Mouse (Mus musculus): Measurements from ENCODE around the gene Sesn3. TPM values are rescaled to one million over a fixed set of nuclear protein-coding genes. Genes with fewer than 3 reads are reported as not detected.

Gene Sesn3
- polyA plus RNA-seq, 1 experiment from 2014 or later: 19.7 TPM

Other genes starting within 250 kb of the Sesn3 start
- gene Endod1, start 106.4 kb downstream of the Sesn3 start, polyA plus RNA-seq (2016; fragmentation: Nextera tagmentation; extraction: Ambion mirVana): 9.6 and 11.7 TPM in 2 replicates
- gene Kdm4d, start 225.4 kb downstream of the Sesn3 start, polyA plus RNA-seq (2016; fragmentation: Nextera tagmentation; extraction: Ambion mirVana): 0.26 and 0.32 TPM in 2 replicates
- gene Cwc15, start 225.6 kb downstream of the Sesn3 start, polyA plus RNA-seq (2016; fragmentation: Nextera tagmentation; extraction: Ambion mirVana): 171 and 185 TPM in 2 replicates